Mouse (Mus musculus) CH12F3 (cell line): ENCODE data around the gene Klk1b1.
"Not testable (repeated sequence)": the region's sequence is repeated elsewhere in the genome, so short reads cannot be mapped to it uniquely, and the experiment has no call there.

Experiments
- in situ Hi-C: fragments of 300-500 bp; cut with MboI; formaldehyde crosslinking; loops from 2 replicates; pipeline ENCODE4 v1.14.3; 2020; ENCODE audit warnings: low sequenced_read_pairs

Klk1b1 gene

DNA sequence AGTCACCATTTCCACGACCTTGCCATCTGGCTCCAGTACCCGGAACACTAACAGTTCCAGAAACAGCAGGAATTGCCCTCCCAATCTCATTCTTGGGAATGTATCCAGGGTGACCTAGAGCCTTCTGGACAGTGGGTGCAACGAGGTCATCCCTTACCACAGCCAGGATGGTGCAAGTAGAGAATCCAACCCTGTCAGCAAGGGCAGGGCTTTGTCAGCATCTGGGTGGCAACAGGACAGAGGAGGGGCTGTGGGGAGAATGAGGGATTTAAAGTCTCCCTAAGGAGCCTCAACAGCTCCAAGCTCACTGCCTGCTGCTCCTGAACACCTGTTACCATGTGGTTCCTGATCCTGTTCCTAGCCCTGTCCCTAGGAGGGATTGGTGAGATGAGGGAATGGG, at the start of gene Klk1b1:
Gene Klk1b1 (plus strand): TSS at position 301 of the 400 bp plus-strand sequence.
- in situ Hi-C loops = no loop called here

DNA sequence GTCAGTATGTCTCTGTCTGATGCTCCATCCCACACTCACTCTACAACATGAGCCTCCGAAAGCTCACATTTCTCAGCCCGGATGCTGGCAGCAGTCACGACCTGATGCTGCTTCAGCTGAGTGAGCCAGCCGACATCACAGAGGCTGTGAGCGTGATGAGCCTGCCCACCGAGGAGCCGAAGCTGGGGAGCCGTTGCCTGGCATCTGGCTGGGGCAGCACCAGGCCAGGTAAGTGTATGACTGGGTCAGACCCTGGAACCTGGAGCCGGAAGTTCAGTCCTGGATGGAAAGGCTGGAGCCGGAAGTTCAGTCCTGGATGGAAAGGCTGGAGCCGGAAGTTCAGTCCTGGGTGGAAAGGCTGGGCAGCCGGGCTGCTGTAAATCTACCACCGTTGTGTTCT, 48.1 kb upstream of the Klk1b1 start:
- in situ Hi-C loops = no loop called here

DNA sequence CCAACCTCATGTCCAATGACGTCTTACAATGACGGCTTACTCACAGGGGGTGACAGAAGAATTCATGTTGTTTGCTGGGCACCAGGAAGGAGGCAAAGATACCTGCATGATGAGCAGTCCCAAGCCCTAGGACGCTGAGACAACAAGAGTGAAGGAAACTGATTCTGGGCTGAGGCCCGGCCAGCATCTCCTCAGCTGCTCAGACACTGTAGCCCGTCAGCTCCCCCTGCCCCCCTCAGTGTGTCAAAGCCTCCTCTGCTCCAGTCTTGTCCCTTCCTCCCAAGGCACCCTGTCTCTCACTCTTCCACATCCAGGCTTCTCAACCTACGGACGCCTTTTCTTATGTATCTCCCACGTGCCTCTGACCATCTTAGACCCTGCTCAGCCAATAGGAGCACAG, 47.7 kb upstream of the Klk1b1 start:
- in situ Hi-C loops = no loop called here

DNA sequence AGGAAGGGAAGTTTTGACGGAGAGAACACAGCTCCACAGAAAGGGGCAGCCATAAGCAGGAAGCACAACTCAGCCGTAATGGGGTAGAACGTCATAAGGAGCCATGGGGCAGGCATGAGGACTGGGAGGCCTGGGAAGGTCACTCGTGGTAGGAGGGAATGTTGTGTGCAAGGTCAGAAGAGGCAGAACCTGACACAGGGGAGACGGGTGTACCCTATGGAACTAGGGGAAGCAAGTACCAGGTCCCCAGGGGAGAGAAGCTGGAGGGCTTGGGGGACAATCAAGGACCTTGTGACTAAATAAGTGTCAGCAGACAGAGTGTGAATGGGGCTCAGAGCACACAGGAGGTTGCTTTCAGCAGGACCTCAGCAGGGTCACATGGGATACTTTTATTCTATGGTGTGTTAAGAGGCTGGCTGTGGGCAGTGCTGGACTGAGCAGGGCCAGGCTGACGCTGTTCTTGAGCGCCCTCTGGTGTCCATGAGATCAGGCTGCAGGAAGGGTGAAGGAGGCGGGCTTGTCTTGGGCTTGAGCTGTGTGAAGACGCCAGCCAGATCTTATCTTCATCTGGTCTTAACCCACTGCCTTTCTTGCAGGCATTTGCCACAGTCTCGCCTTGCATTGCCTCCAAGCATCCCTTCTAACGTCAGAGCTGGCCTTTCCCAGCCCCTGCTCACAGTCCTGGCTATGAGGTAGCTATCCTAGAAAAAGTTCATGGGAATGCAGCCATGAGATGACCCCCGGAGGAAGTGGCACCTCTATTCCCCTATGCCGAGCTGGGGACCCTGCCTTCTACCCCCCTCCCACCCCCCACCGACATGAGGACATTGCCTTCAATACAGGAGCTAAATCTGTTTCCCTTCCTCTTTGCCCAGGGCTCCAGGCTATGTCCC, 46.7 kb upstream of the Klk1b1 start:
- in situ Hi-C loops = no loop called here

DNA sequence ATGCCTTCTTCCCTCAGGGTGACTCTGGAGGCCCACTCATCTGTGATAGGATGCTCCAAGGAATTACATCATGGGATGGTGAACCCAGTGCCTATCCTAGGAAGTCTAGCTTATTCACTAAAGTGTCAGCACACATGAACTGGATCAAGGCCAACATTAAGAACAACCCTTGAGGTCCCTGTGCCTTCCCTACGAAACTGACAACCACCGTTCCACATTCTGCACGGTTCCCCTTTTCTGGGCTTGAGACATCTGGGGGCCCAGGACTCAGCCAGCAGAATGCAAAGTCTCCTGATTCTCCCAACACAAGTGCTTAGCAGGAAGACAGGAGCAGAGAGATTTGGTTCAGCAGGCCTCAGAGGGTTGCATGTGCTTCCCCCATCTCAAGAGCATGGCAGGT, 46.0 kb upstream of the Klk1b1 start:
- in situ Hi-C loops = no loop called here

DNA sequence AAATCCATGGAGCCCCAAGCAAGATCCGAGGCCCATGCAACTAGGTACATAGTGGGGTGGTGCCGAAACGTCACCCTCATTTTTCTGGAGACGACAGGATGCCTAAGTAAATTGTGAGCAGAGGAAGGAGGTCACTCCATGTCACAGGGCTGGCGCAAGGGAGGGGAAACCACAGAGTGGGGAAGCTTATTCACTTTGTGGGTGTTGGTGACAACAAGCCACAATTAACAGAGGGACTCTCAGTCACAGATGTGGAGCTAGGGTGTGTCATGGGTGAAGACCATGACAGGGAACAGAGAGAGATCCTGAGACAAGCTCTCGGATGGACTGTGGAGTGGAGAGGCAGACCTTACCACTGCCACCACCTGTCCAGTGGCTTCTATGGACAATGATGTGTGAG, 45.5 kb upstream of the Klk1b1 start:
- in situ Hi-C loops = no loop called here

DNA sequence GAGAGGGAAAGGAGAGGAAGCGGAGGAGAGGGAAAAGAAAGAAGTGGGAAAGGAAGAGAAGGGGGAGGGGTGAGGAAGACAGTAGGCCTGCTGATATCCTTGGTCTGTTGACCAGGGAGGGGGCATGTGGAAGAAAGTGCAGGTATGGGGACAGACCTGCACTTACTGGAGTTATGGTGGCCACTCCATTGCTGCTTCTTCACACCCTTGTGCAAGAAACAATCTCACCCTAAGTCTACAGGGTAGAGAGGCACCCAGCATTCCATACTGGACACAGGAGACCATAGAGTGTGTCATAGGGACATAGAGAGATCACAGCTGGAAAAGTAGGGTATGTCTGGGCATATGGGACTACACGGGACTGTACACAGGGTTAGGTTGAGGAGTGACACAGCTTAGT, 44.6 kb upstream of the Klk1b1 start:
- in situ Hi-C loops = no loop called here

DNA sequence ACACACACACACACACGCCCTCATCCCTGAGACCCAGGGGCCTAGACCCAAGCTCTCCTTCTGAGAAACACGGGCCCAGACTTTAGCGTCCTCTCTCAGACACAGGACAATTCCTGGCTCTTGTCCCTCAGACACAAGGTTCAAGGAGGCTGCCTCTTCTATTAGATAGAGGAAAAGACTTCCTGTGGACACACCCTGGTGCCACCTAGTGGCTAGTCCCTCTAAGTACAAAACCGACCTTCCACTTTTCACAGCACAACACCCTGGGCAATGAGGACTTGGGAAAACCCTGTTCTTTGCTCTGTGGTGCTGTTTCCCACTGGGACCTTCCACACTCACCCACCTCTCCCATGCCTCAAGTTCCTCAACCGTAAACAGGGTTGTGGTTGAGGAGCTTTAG, 40.6 kb upstream of the Klk1b1 start:
- in situ Hi-C loops = no loop called here

DNA sequence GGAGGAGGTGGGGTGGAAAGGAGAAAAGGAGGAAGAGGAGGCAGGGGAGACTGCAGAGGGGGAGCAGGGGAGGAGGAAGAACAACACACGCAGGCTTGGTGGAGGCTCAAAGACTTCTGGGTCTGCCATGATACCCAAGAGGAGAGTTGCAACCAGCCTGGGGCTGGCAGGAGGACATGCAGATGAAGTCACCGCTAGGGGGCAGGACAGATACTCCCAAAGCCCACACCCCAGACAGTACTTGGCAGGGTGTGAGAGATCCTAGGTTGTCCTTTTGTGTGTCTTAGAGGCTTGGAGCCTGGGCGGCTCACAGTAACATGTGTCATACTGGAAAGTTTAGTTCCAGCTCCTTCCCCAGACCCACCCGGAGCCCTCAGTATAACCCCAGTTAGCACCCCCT, 38.0 kb upstream of the Klk1b1 start:
- in situ Hi-C loops = no loop called here

DNA sequence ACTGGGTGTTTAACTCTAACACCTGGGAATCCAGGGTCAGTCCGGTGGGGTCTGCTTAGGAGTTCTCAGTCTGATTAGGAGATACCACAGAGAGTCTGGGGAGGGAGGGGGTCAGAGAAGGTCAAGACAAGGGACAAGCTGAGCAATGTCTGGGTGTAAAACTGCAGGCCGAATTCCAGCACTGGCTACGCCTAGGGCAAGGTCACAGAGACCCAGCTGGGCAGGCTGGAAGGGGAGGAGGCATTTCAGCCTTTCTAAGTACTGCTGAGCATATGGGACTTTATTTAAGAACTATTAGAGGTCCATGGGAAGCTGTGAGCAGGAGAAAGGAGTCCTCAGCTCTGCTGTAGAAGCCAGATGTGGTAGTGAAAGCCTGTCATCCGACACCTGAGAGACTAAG, 34.2 kb upstream of the Klk1b1 start:
- in situ Hi-C loops = no loop called here

DNA sequence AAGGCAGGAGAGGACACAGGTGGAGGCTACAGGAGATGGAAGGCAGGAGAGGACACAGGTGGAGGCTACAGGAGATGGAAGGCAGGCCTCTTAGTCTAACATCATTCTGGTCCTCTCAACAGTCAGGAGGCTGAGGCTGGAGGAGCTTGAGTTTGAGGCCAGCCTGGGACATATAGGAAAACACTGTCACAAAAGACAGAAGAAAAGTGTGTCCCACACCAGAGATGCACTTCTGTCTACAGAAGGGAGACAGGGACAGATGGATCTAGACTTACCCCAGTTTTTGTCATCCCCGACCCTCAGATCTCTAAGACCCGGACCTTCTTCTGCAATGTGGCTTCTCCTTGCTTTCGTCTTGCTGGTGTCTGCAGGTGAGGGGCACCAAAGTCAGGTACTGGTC, 33.1 kb upstream of the Klk1b1 start, which contains the start of gene Klk15:
Gene Klk15 (plus strand): TSS at position 301 of the 400 bp plus-strand sequence.
- in situ Hi-C loops = no loop called here

DNA sequence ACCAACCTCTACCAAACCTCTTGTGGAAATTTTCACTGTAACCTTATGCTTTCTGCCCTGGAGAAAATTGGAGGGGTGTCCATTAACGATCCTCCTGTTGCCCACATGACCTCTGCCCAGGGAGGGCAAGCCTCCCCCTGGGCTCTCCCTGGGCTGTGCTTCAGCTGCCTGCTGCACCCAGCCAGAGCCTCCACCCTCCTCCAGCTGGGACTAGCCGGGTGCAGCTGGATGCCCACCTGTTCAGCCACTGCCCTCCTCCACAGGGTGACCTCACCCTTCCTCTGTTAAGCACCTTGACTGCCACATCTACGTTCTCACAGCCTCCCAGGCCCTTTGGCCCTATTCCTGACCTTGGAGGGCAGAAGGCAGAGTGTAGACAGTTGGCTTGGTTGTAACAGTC, 31.8 kb upstream of the Klk1b1 start:
- in situ Hi-C loops = no loop called here

DNA sequence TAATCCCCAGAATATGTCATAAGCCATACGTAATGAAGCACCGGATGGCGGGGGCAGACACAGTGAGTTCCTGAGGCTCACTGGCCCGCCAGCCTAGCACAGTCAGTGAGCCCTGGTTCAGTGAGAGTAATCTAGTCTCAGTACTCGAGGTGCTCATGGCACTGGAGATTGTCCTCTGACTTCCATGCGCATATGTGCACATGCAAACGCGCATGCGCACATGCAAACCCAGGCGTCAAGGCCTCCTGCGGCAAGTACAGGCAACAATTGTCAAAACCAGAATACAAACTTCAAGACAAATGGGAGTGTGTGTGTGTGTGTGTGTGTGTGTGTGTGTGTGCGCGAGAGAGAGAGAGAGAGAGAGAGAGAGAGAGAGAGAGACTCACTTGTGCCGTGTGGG, 30.0 kb upstream of the Klk1b1 start:
- in situ Hi-C loops = no loop called here

DNA sequence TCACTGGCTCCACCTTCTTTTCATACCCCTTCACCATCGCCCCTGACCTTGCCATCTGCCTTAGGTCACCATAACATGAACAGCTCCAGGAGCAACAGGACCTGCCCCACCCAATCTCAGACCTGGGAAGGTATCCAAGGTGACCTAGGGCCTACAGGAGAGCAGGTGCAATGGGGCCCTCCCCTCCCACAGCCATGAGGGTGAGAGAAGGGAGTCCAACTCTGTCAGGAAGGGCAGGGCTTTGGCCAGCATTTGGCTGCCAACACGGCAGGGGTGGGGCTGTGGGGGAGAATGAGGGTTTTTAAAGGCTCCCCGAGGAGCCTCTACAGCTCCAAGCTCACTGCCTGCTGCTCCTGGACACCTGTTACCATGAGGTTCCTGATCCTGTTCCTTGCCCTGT, 24.3 kb upstream of the Klk1b1 start:
- in situ Hi-C loops = not testable (repeated sequence)

DNA sequence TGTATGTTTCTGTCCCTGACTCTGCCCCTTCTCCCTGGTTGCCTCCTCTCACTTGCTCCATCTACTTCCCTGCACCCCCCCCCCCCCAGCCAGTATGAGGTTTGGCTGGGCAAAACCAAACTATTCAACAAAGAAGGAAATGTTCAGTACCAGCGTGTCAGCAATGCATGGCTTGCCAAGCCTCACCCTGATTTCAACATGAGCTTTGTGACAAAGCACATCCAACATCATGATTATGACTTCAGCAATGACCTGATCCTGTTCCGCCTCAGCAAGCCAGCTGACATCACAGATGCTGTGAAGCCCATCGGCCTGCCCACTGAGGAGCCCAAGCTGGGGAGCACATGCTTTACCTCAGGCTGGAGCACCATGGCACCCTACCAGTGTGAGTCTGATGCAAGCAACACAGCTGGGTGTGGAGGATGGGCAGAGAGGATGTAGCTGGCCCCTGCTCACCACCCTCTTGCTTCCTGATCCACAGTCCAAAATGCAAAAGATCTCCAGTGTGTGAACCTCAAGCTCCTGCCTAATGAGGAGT, 21.8 kb upstream of the Klk1b1 start:
- in situ Hi-C loops = no loop called here

DNA sequence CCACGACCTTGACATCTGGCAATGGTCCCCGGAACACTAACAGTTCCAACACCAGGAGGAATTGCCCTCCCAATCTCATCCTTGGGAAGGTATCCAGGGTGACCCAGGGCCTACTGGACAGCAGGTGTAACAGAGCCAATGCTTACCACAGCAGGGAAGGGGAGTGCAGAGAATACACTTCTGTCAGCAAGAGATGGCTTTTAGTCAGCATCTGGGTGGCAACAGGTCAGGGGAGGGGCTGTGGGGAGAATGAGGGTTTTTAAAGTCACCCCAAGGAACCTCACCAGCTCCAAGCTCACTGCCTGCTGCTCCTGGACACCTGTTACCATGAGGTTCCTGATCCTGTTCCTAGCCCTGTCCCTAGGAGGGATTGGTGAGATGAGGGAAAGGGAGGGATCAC, 16.2 kb upstream of the Klk1b1 start, which contains the start of gene Klk1b8:
Gene Klk1b8 (plus strand): TSS at position 301 of the 400 bp plus-strand sequence.
- in situ Hi-C loops = no loop called here

DNA sequence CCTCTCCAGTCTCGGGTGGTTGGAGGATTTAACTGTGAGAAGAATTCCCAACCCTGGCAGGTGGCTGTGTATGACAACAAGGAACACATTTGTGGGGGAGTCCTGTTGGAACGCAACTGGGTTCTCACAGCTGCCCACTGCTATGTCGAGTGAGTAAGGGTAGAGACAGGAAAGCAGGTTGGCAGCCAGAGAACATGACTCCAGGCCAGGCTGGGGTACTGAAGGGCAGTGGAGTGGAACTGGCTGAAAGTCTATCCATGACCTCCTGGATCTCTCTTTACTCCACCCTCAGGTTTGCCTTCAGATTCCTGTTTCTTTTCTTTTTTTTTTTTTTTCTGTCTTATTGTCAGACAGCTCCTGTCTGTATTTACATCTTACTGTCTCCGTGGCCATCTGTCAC, 13.8 kb upstream of the Klk1b1 start:
- in situ Hi-C loops = no loop called here

DNA sequence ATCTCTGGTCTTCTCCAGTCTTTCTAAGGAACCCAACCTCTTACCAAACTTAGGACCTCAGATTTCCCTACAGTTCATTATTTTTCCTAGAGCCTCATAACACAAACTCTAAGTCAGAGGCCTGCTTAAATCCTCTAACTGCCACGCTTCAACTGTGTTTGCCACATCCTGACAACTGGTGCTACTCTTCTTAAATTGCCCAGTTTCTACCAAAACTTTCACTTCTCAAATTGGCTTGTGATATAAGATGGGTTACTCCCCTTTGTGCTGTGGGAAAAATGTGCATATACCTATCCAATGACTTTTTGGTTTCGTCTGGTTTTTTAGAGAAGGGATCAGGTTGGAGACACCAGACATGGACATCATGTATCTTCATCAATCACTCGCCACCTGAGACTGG, 507 bp downstream of the Klk1b1 start:
- in situ Hi-C loops = no loop called here

DNA sequence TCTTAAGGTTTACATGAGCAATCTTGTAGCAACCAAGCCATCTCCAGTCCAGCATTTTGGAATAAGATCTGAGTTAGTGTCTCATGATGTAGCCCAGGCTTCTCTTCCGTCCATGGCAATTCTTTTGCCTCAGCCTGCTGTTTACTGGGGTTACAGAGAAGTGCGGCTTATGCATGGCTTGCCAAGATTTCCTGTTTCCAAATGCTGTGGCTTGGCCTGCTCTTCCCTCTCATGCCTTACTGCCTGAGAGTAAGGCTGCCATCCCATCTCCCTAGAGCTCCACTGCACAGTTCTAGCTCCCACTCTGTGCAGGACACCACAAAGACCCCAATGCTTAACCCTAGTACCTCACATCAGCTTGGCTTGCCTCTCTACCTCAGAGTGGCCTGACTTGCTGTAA, 1.1 kb downstream of the Klk1b1 start:
- in situ Hi-C loops = no loop called here

DNA sequence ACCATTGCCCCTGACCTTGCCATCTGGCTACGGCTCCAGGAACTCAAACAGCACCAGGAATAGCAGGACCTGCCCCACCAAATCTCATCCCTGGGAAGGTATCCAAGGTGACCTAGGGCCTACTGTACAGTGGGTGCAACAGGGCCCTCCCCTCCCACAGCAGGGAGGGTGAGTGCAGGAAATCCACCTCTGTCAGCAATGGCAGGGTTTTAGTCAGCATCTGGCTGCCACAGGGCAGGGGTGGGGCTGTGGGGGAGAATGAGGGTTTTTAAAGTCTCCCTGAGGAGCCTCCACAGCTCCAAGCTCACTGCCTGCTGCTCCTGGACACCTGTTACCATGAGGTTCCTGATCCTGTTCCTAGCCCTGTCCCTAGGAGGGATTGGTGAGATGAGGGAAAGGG, 9.2 kb downstream of the Klk1b1 start, which contains the start of gene Klk1b9:
Gene Klk1b9 (plus strand): TSS at position 301 of the 400 bp plus-strand sequence.
- in situ Hi-C loops = not testable (repeated sequence)

DNA sequence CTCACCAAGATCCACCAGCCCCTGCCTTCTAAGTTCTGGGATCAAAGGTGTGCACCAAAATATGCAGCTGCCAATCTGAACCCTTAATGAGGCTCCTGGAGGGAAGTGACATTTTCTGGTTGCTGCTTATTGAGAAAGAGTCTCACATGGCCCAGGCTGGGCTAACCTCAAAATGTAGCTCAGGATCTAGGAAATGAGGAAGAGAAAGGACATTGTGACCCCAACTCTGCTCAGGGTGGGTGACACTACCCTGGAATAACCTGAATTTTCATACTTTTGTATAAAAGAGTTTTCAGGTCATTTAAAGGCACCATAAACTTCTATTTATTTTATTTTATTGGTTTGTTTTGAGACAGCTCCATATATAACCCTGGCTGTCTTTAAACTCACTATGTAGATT, 19.1 kb downstream of the Klk1b1 start:
- in situ Hi-C loops = loop anchor here (5.0 kb wide), 1 partner anchor 87 kb away; no protein-coding TSS in a partner anchor

DNA sequence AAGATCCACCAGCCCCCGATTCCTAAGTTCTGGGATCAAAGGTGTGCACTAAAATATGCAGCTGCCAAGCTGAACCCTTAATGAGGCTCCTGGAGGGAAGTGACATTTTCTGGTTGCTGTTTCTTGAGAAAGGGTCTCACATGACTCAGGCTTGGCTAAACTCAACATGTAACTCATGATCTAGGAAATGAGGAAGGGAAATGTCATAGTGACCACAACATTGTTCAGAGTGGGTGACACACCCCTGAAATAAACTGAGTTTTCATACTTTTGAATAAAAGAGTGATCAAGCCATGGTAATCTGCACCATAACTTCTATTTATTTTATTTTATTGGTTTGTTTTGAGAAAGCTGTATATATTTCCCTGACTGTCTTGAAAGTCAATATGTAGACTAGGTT, 28.3 kb downstream of the Klk1b1 start:
- in situ Hi-C loops = not testable (repeated sequence)
